Mouse (Mus musculus) heart, embryonic 13.5 days (tissue): ENCODE measurements around the gene Gga2. TPM values are rescaled to one million over a fixed set of nuclear protein-coding genes. Genes with fewer than 3 reads are reported as not detected.

Source experiments
- ATAC-seq: fragments of 200-750 bp; cut with Nextera tagmentation; 2 replicates; pipeline ENCODE4 v1.8.0; 2017; ENCODE audit warnings: moderate TSS enrichment; ENCODE audit not compliant: insufficient number of reproducible peaks, low FRiP score, low TSS enrichment; ENCODE audit errors: extremely low read depth
- H3K27ac ChIP-seq: fragments of 300-500 bp; sonication (generic); replicated peaks from 2 replicates; pipeline ENCODE4 v1.5.1; 2015; ENCODE audit warnings: moderate library complexity, mild to moderate bottlenecking, inconsistent platforms
- H3K27me3 ChIP-seq: fragments of 300-500 bp; sonication (generic); replicated peaks from 2 replicates; pipeline ENCODE4 v1.6.1; 2015; ENCODE audit warnings: mild to moderate bottlenecking, inconsistent platforms
- H3K36me3 ChIP-seq: fragments of 300-500 bp; sonication (generic); 2 replicates; pipeline ENCODE4 v1.6.1; 2015; ENCODE audit warnings: mild to moderate bottlenecking, inconsistent platforms
- H3K4me1 ChIP-seq: fragments of 300-500 bp; sonication (generic); 2 replicates; pipeline ENCODE4 v1.6.1; 2015; ENCODE audit warnings: inconsistent platforms
- H3K4me2 ChIP-seq: fragments of 300-500 bp; sonication (generic); 2 replicates; pipeline ENCODE4 v1.6.1; 2015; ENCODE audit warnings: inconsistent platforms, mild to moderate bottlenecking, moderate library complexity
- H3K4me3 ChIP-seq: fragments of 300-500 bp; sonication (generic); 2 replicates; pipeline ENCODE4 v1.5.1; 2015; ENCODE audit warnings: moderate library complexity, mild to moderate bottlenecking, inconsistent platforms
- H3K9ac ChIP-seq: fragments of 300-500 bp; sonication (generic); 2 replicates; pipeline ENCODE4 v1.6.1; 2015; ENCODE audit warnings: inconsistent platforms, mild to moderate bottlenecking, moderate library complexity
- H3K9me3 ChIP-seq: fragments of 300-500 bp; sonication (generic); 2 replicates; pipeline ENCODE4 v1.6.1; 2016; ENCODE audit warnings: inconsistent platforms
- WGBS: fragments of 180-500 bp; shearing (Covaris S2); methylation state at CpG from one replicate; pipeline ENCODE4 v1.1.7; 2015; ENCODE audit warnings: mixed read lengths; 5-methylcytosine and 5-hydroxymethylcytosine counted together
- polyA plus RNA-seq: library from polyadenylated mRNA; unstranded; fragments of >200 nt; fragmentation: Nextera tagmentation; extraction: Ambion mirVana; gene quantifications from 2 replicates; pipeline ENCODE4 v1.2.1, GENCODE M21; 2015

Gga2 gene
- 77.2 TPM in 2 replicates for polyA plus RNA-seq

DNA sequence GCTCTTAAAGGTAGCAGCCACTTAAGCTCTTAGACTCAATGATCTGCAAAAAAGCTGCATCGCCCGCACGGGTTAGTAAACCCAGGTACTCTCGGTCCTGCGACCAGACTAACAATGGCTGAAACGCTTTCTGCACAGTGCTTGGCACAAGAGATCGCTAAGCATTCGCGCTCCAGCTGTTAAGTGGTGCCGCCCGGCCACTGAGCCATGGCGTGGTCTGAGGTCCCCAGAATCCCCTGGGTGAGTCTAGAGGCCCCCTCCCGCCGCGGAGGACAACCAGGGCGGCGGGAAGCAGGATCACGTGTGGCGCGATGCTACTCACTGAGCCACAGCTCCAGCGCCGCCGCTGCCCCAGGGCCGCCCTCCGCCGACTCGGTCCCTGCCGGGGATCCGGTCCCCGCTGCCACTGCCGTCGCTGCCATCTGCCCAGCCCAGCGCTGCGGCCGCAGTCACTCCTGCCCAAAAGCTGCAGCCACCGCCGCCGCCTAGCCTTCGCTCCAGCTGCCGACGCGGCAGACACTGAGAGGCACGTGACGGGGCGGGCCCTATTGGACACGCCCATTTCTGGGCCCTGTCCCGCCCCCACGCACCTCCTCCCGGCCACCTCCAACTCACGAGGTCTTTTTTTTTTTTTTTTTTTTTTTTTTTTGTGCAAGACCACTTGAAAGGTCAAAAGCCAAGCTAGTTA is at the start of gene Gga2:
TSS of gene Gga2 (minus strand) at position 556 of the 688 bp plus-strand sequence.
- under 1% methylated on average over 50 of the region's 50 CpGs for WGBS
- Histone ChIP-seq H3K4me3 (peak within 1 kb of the TSS; percentile 87), H3K4me1 (peaks cover 40% of the 10 kb centered on the region), H3K4me2 (peak within 1 kb of the TSS; percentile 93), H3K27ac (peak within 1 kb of the TSS; percentile 92), H3K9me3 (no peaks in the 10 kb centered on the region), H3K27me3 (no peaks in the 10 kb centered on the region), H3K36me3 (peaks cover 6% of the 10 kb centered on the region), H3K9ac (peak within 1 kb of the TSS; percentile 93)
- peak; percentile 89 for ATAC-seq

DNA sequence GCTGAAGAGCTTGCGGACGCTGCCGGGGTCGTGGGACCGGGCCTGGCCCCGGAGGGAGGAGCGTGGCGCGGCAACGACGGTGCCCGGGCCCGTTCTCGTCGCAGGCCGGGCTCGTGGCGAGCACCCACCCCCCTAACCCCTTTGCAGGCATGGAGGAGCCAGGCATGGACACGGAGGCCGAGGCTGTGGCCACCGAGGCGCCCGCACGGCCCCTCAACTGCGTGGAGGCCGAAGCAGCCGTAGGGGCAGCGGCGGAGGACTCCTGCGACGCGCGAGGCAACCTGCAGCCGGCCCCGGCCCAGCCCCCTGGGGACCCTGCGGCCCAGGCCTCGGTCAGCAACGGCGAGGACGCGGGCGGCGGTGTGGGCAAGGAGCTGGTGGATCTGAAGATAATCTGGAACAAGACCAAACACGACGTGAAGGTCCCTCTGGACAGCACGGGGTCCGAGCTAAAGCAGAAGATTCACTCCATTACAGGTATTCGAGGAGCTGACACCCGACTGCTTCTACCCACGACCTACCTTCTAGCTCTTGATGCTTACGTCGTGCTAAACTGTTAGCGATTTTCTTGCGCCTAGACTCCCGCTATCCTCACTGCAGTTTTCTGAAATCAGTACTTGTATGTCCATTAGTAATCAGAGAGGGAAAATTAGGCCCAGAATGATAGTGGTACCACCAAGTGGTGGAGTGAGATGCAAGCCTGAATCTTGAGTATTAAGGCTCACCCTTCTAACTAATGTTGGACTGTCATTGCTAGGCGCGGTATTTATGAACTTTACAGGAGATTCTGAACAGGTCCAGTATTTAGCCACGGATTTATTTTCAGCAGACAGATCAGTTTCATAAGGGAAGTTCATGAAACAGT is 46.7 kb upstream of the Gga2 start:
- peaks cover 44% of the 10 kb centered on the region for H3K36me3 ChIP-seq
- 0 out of 2 replicates have a peak, but pooled peaks have one; percentile 10 for ATAC-seq
- peaks cover 38% of the 10 kb centered on the region for H3K4me1 ChIP-seq
- H3K4me2 ChIP-seq: peak overlapping the region; percentile 90
- H3K27me3 ChIP-seq: no peaks in the 10 kb centered on the region
- H3K9ac ChIP-seq: peak overlapping the region; percentile 94
- 1% methylated on average over 58 of the region's 58 CpGs for WGBS
- H3K27ac ChIP-seq: peak overlapping the region; percentile 97
- H3K9me3 ChIP-seq: no peaks in the 10 kb centered on the region
- H3K4me3 ChIP-seq: peak overlapping the region; percentile 81

DNA sequence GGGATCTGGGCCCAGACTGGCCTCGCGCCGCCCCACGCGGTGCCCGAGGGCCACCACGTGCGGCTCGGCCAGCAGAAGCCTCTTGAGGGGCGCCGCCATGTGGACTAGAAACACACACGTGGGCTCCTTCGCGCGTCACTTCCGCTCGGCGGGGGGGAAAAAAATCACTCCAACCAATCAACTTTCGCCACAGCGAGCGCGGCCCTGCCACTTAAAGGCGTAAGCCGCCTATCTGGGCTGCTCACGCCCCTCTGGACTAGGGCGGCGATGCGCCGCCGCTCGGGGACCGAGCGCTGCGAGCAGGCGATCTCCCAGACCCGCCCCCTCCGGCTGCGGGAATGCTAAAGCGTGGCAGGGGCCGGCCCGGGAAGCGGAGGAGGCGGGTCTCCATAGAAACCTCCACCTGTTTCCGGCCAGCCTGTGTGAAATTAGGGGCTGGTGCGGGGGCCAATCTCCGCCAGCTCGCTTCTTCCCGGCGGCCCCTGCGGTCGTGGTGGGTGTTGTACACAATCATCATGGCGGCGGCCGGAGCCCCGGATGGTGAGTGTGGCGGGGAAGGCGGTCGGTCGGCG is 46.0 kb upstream of the Gga2 start, which contains the start of the genes Ubfd1 and Ears2:
TSS of gene Ubfd1 (plus strand) at position 231 of the 572 bp plus-strand sequence.
TSS of gene Ears2 (minus strand) at position 319 of the 572 bp plus-strand sequence.
- Histone ChIP-seq H3K36me3 (peaks cover 44% of the 10 kb centered on the region), H3K27ac (peak within 1 kb of the TSS; percentile 97), H3K27me3 (no peaks in the 10 kb centered on the region), H3K4me2 (peak within 1 kb of the TSS; percentile 90), H3K4me3 (peak within 1 kb of the TSS; percentile 81), H3K9ac (peak within 1 kb of the TSS; percentile 94), H3K4me1 (peaks cover 38% of the 10 kb centered on the region), H3K9me3 (no peaks in the 10 kb centered on the region)
- WGBS: under 1% methylated on average over 58 of the region's 60 CpGs
- peak; percentile 97 for ATAC-seq

DNA sequence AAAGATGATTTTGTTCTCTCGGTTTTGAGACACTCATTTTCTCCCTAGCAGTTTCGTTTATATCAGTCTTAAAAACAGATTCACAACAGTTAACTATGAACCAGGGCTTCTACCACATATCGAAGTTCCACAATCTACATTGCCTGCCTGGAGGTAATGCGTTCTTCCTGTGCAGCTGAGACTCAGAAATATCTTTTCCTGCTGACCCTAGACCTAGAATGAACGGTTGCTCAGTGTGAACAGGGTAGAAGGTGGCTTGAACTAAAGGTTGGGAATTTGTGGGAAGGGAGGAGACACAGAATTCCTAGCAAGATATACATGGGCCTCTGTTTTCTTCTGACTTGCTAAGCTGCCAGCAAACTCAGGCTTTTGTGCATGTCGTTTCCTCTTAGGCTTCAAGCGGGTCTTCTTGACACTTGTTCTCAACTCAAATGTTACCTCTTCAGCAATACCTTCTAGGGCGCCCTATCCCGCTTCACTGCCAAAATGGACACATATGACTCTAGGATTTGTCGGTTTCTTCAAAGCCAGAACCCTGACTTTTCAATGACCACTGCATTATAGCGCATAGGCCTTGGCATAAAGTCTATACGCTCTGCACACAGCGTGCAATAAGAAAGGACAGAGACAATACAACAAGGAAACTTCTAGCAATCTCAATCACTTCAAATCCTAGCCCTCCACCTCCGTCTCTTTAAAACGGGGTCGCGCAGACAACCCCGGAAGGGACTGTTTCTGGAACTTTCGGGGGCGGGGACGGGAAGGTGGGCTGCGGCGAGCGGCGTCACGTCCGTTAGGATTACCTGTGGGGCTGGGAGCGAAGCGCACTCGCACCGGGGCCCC is 45.3 kb upstream of the Gga2 start:
- Histone ChIP-seq H3K27ac (peak overlapping the region; percentile 97), H3K4me2 (peak overlapping the region; percentile 90), H3K9me3 (no peaks in the 10 kb centered on the region), H3K4me1 (peaks cover 38% of the 10 kb centered on the region), H3K9ac (peak overlapping the region; percentile 94), H3K36me3 (peaks cover 44% of the 10 kb centered on the region), H3K27me3 (no peaks in the 10 kb centered on the region), H3K4me3 (peak overlapping the region; percentile 81)
- 14% methylated on average over 31 of the region's 31 CpGs for WGBS
- ATAC-seq: no peak

DNA sequence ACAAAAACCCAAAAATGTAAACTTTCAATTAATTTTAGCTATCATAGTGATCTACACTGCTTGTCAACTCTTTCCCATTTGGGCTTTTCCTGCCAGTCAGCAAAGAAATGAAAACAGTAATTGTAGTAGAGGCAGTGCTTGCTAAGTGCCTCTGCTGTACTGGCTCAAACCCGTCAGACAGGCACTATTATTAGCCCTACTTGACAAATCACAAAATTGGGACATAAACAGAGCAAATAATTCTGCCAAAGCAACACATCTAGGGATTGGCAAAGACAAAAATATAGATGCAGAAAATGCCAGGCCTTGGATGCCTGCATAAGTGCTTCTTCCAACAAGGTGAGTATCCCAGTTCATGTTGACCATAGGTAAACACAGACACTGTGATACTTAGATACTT is 44.6 kb upstream of the Gga2 start:
- peak overlapping the region; percentile 20; the same call in 1 of the 2 replicates for H3K9ac ChIP-seq
- peaks cover 39% of the 10 kb centered on the region for H3K36me3 ChIP-seq
- H3K4me1 ChIP-seq: peaks cover 38% of the 10 kb centered on the region
- peak overlapping the region; percentile 81 for H3K4me3 ChIP-seq
- WGBS: 32% methylated on average over 1 of the region's 1 CpGs
- no peaks in the 10 kb centered on the region for H3K9me3 ChIP-seq
- ATAC-seq: no peak
- H3K27ac ChIP-seq: peak overlapping the region; percentile 97
- no peaks in the 10 kb centered on the region for H3K27me3 ChIP-seq
- peak overlapping the region; percentile 90 for H3K4me2 ChIP-seq

DNA sequence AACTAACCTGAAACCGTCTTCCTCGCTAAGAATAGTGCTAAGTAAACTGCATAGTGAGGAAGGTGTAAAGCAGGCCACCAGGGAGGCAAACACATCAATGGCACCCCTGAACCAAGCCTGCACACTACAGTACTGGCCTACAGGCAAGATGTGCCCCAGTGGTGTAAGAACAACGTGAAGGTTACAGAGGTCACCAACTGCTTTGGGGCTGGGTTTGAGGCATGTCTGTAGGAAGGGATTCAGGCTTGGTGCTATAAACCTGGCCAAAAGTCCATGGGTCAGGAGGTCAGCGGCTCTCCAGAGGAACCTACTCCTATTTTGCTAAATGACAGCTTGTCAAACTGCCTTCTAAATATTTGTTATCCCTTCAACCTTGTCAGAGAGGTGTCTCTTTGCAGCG is 35.6 kb upstream of the Gga2 start:
- no peaks in the 10 kb centered on the region for H3K27me3 ChIP-seq
- H3K27ac ChIP-seq: no peak overlapping the region
- no peak for ATAC-seq
- 76% methylated on average over 5 of the region's 5 CpGs for WGBS
- H3K9ac ChIP-seq: no peak overlapping the region
- no peaks in the 10 kb centered on the region for H3K4me1 ChIP-seq
- no peaks in the 10 kb centered on the region for H3K9me3 ChIP-seq
- peaks cover 72% of the 10 kb centered on the region for H3K36me3 ChIP-seq
- no peak overlapping the region for H3K4me3 ChIP-seq
- no peak overlapping the region for H3K4me2 ChIP-seq

DNA sequence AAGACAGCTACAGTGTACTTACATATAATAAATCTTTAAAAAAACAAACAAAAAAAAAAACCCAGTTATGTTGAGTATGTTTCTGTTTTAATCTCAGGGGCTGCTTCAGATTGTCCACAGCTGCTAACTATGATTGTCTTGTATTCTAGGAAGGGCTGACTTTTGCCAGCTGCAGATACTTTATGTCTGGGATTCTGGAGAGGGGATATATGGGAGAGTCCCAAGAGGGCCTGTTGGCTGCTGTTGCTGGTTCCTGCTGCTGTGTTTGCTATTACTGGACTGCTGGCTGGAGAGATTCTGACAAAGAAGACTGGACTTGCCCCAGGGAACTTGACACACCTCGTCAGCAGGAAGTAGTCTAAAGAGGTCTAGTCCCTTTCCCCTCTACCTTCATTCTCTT is 29.8 kb upstream of the Gga2 start:
- no peak for ATAC-seq
- Histone ChIP-seq H3K4me2 (no peak overlapping the region), H3K36me3 (peaks cover 54% of the 10 kb centered on the region), H3K27ac (no peak overlapping the region), H3K9me3 (no peaks in the 10 kb centered on the region), H3K27me3 (no peaks in the 10 kb centered on the region), H3K9ac (no peak overlapping the region), H3K4me3 (no peak overlapping the region), H3K4me1 (peaks cover 36% of the 10 kb centered on the region)
- WGBS: 75% methylated on average over 1 of the region's 1 CpGs

DNA sequence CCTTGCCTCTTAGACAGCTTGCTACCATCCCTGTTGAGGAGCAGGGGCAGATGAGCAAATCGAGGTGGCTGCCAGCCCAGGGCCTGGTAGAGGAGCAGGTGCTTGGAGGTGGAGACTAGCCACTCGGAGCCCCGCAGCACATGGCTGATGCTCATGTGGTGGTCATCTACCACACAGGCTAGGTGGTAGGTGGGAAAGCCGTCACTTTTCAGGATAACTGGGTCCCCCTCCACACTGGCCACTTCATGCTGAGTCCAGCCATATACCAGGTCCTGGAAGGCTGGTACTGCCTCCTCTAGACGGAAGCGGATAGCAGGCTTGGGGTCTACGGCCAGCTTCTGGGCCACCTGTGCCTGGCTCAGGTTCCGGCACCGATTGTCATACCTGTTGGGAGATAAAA is 27.2 kb upstream of the Gga2 start:
- Histone ChIP-seq H3K4me1 (peaks cover 63% of the 10 kb centered on the region), H3K4me2 (no peak overlapping the region), H3K36me3 (peaks cover 44% of the 10 kb centered on the region), H3K27ac (peak overlapping the region; percentile 98), H3K4me3 (no peak overlapping the region), H3K9ac (peak overlapping the region; percentile 33; the same call in 1 of the 2 replicates), H3K27me3 (no peaks in the 10 kb centered on the region), H3K9me3 (no peaks in the 10 kb centered on the region)
- no peak for ATAC-seq
- WGBS: 87% methylated on average over 9 of the region's 9 CpGs

DNA sequence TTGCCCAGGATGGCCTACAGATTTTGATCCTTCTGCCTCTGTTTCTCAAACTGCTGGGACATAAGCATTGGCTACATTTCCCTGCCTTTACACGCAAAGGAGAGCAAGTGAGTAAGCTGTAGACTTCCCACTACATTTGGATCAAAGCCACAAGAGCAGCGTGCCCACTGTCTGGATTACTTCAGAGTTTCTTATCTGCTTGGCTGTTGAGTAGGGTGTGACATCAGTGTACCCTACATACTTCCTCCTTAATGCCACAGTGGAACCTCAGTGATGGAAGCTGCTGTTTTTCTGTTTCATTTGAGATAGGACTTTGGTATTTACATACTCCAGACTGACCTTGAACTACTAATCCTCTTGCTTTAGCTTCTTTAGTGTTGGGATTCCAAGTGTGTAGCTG is 25.8 kb upstream of the Gga2 start:
- Histone ChIP-seq H3K4me1 (peaks cover 72% of the 10 kb centered on the region), H3K9me3 (no peaks in the 10 kb centered on the region), H3K27me3 (no peaks in the 10 kb centered on the region), H3K36me3 (peaks cover 51% of the 10 kb centered on the region), H3K9ac (peak overlapping the region; percentile 78), H3K4me2 (peak overlapping the region; percentile 63), H3K27ac (peak overlapping the region; percentile 98), H3K4me3 (peak overlapping the region; percentile 35)
- ATAC-seq: no peak
- WGBS: 16% methylated on average over 2 of the region's 2 CpGs

DNA sequence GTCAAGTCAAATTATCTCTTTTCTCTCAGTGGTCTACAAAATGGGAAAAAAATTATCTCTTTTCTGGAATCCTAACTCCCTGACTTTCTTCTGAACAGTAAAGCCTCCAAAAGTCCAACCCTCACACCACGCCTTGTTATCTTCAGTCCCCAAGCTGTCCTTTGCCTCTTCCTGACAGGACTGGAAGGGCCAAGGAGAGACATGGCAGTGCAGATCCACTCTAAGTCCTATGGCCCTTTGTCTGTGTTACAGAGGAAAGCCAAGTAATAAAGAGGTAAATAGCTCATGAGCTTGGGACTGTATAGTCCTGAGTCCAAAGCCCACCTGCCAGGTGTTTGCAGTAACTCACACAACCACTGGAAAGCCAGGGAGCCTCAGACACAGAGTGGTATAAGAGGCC is 24.7 kb upstream of the Gga2 start:
- peak overlapping the region; percentile 63 for H3K4me2 ChIP-seq
- peak overlapping the region; percentile 78 for H3K9ac ChIP-seq
- H3K27me3 ChIP-seq: no peaks in the 10 kb centered on the region
- peaks cover 53% of the 10 kb centered on the region for H3K36me3 ChIP-seq
- H3K4me3 ChIP-seq: peak overlapping the region; percentile 35
- no peak for ATAC-seq
- WGBS: 11% methylated on average over 1 of the region's 1 CpGs
- H3K9me3 ChIP-seq: no peaks in the 10 kb centered on the region
- H3K27ac ChIP-seq: peak overlapping the region; percentile 98
- peaks cover 72% of the 10 kb centered on the region for H3K4me1 ChIP-seq
